Mouse (Mus musculus) cerebellum, postnatal 10 days (tissue): ENCODE measurements around the gene Ddx25.

Experiments used
- DNase-seq, 2 experiments: peaks; one replicate each; pipeline ENCODE4 v3.0.0; 2021; ENCODE audit warnings: mixed read lengths in 2 of 2

Gene Ddx25

GRCm38 (mm10) chr9:35493033-35493732 lies 65.1 kb downstream of the Ddx25 start:
- no peak for DNase-seq

- DNase-seq, result no peak
Observed at GRCm38 (mm10) chr9:35491109-35491866, 67.0 kb downstream of the Ddx25 start.

DNA sequence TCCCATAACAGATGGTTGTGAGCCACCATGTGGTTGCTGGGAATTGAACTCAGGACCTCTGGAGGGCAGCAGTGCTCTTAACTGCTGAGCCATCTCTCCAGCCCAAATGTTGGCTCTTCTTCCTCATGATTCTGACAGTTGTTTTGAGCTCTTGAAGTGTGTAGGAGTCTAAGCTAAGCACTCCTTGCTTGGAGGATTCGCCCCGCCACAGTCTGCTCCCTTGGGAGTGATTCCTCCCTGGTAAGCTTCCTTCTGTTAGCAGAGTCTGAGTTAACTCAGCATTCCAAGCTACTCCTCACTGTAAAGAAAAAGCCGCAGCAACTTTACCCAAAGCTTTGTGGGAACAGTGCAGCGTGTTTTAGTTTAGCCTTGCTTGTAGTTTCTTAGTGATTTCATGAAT lies 69.8 kb downstream of the Ddx25 start:
- DNase-seq, result no peak
